19 mouse cellular contexts compared by ENCODE assay signal in the genomic region with DNA sequence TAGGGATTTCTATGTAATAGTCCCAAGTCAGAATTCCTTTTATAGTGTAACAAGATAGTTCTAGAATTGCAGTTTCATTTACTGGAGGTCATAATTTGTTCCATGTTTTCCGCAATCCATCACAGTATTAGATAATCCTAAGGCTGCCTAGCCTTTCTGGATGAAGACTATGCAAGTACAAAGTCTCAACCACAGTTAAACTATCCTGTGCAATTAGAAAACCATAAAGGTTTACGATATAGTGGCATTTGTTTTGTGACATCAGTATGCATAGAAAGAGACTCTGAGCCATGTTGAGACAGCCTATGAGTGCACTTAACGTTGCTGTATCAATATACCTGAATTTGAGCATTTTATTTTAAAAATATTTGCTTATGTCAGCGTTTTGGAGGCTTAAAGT.
"Had no signal": no experiment of that assay in that cellular context is flagged by ENCODE, and none has a peak within 500 bp of the region (broad histone marks: within the 10 kb centered on the region; RNA-seq: fewer than 3 reads in every experiment).

No protein-coding gene starts in this region.

- H3K9ac ChIP-seq: lung, embryonic 14.5 days; midbrain, embryonic 12.5 days; neural tube, embryonic 13.5 days; neural tube, embryonic 15.5 days; stomach, embryonic 15.5 days had no signal

- H3K9me3 ChIP-seq: midbrain, embryonic 10.5 days; midbrain, embryonic 12.5 days; neural tube, embryonic 13.5 days; neural tube, embryonic 15.5 days; stomach, embryonic 15.5 days had no signal

- H3K27me3 ChIP-seq: midbrain, embryonic 12.5 days; neural tube, embryonic 13.5 days; neural tube, embryonic 15.5 days; stomach, embryonic 15.5 days had no signal

- H3K4me3 ChIP-seq: midbrain, embryonic 10.5 days; midbrain, embryonic 12.5 days; myocyte; neural tube, embryonic 13.5 days; neural tube, embryonic 15.5 days; stomach, embryonic 15.5 days had no signal

- H3K4me2 ChIP-seq: lung, embryonic 14.5 days; midbrain, embryonic 12.5 days; neural tube, embryonic 13.5 days; neural tube, embryonic 15.5 days; stomach, embryonic 15.5 days had no signal

- H3K27ac ChIP-seq: midbrain, embryonic 10.5 days; midbrain, embryonic 12.5 days; neural tube, embryonic 13.5 days; neural tube, embryonic 15.5 days; stomach, embryonic 15.5 days; stomach, postnatal 0 days had no signal

- H3K4me1 ChIP-seq: midbrain, embryonic 10.5 days; midbrain, embryonic 12.5 days; neural tube, embryonic 13.5 days; neural tube, embryonic 15.5 days; stomach, embryonic 15.5 days had no signal

- DNase-seq: lung, adult 18-20 months; lung, embryonic 14.5 days; lung, postnatal 10 days; lung, postnatal 4 days; midbrain, embryonic 14.5 days; retina, postnatal 1 day; right cerebral cortex, adult 18-20 months; right cerebral cortex, postnatal 25 days; right cerebral cortex, postnatal 4 days; thymus, adult 2 months; thymus, postnatal 25 days; thymus, postnatal 4 days had no signal

- H3K36me3 ChIP-seq: midbrain, embryonic 10.5 days; midbrain, embryonic 12.5 days; neural tube, embryonic 13.5 days; neural tube, embryonic 15.5 days; stomach, embryonic 15.5 days had no signal
